In genomic region chr11:58971796-58972195, GRCm38 (mm10) we compare ENCODE assay signal across 13 mouse cellular contexts. TPM values are rescaled to one million over a fixed set of nuclear protein-coding genes. Genes with fewer than 3 reads are reported as not detected.
"Had no signal": no experiment of that assay in that cellular context is flagged by ENCODE, and none has a peak within 500 bp of the region (broad histone marks: within the 10 kb centered on the region; RNA-seq: fewer than 3 reads in every experiment).

No protein-coding gene starts in this region.

- DNase-seq: gastrocnemius, postnatal 10 days; gastrocnemius, postnatal 25 days; heart, adult 2 months; heart, postnatal 14 days; heart, postnatal 36 days; kidney, adult 18-20 months; kidney, adult 8-10 months; kidney, postnatal 10 days; kidney, postnatal 25 days; layer of hippocampus, adult 9-11 months; liver; liver, embryonic 13.5 days had no signal

RNA-seq across cellular contexts. Expression of gene Trim17, which starts 17.3 kb away (rescaled TPM):
- total RNA-seq: granulocyte monocyte progenitor cell, adult 5-6 weeks had no signal
